Mouse (Mus musculus): Measurements from ENCODE around the gene Vmn1r227. TPM values are rescaled to one million over a fixed set of nuclear protein-coding genes. Genes with fewer than 3 reads are reported as not detected.

Vmn1r227 gene
- total and polyA plus RNA-seq, 3 experiments = not detected

Other genes with a start within 250 kb of the Vmn1r227 start
- gene Vmn2r108, start 248.5 kb upstream of the Vmn1r227 start, total RNA-seq (2012; rRNA removed) = not detected in 2 replicates
- gene Vmn2r108, start 248.5 kb upstream of the Vmn1r227 start, total RNA-seq (2014; rRNA removed) = not detected in 2 replicates
- not detected in 2 replicates for gene Vmn2r108, start 248.5 kb upstream of the Vmn1r227 start, polyA plus RNA-seq (2012; ENCODE audit: insufficient read length, low read depth)
- not detected in 2 replicates for gene Vmn1r225, start 231.7 kb upstream of the Vmn1r227 start, total RNA-seq (2012; rRNA removed)
- gene Vmn1r225, start 231.7 kb upstream of the Vmn1r227 start, total RNA-seq (2014; rRNA removed) = not detected in 2 replicates
- not detected in 2 replicates for gene Vmn1r225, start 231.7 kb upstream of the Vmn1r227 start, polyA plus RNA-seq (2012; ENCODE audit: insufficient read length, low read depth)
- gene Vmn2r109, start 165.1 kb upstream of the Vmn1r227 start, total RNA-seq (2012; rRNA removed) = not detected in 2 replicates
- gene Vmn2r109, start 165.1 kb upstream of the Vmn1r227 start, total RNA-seq (2014; rRNA removed) = not detected in 2 replicates
- gene Vmn2r109, start 165.1 kb upstream of the Vmn1r227 start, polyA plus RNA-seq (2012; ENCODE audit: insufficient read length, low read depth) = not detected in 2 replicates
- gene Vmn2r110, start 133.4 kb upstream of the Vmn1r227 start, total RNA-seq (2012; rRNA removed) = not detected in 2 replicates
- gene Vmn2r110, start 133.4 kb upstream of the Vmn1r227 start, total RNA-seq (2014; rRNA removed) = not detected in 2 replicates
- not detected in 2 replicates for gene Vmn2r110, start 133.4 kb upstream of the Vmn1r227 start, polyA plus RNA-seq (2012; ENCODE audit: insufficient read length, low read depth)
- not detected in 2 replicates for gene Fpr-rs3, start 105.0 kb upstream of the Vmn1r227 start, total RNA-seq (2012; rRNA removed)
- gene Fpr-rs3, start 105.0 kb upstream of the Vmn1r227 start, total RNA-seq (2014; rRNA removed) = not detected in 2 replicates
- not detected in 2 replicates for gene Fpr-rs3, start 105.0 kb upstream of the Vmn1r227 start, polyA plus RNA-seq (2012; ENCODE audit: insufficient read length, low read depth)
- gene Vmn1r226, start 47.0 kb upstream of the Vmn1r227 start, total RNA-seq (2012; rRNA removed) = not detected in 2 replicates
- gene Vmn1r226, start 47.0 kb upstream of the Vmn1r227 start, total RNA-seq (2014; rRNA removed) = not detected in 2 replicates
- not detected in 2 replicates for gene Vmn1r226, start 47.0 kb upstream of the Vmn1r227 start, polyA plus RNA-seq (2012; ENCODE audit: insufficient read length, low read depth)
- gene Vmn1r228, start 56.3 kb downstream of the Vmn1r227 start, total RNA-seq (2012; rRNA removed) = not detected in 2 replicates
- not detected in 2 replicates for gene Vmn1r228, start 56.3 kb downstream of the Vmn1r227 start, total RNA-seq (2014; rRNA removed)
- not detected in 2 replicates for gene Vmn1r228, start 56.3 kb downstream of the Vmn1r227 start, polyA plus RNA-seq (2012; ENCODE audit: insufficient read length, low read depth)
- gene Vmn1r229, start 81.7 kb downstream of the Vmn1r227 start, total RNA-seq (2012; rRNA removed) = not detected in 2 replicates
- gene Vmn1r229, start 81.7 kb downstream of the Vmn1r227 start, total RNA-seq (2014; rRNA removed) = not detected in 2 replicates
- 0.03 TPM in 1 of 2 replicates, not detected in the other for gene Vmn1r229, start 81.7 kb downstream of the Vmn1r227 start, polyA plus RNA-seq (2012; ENCODE audit: insufficient read length, low read depth)
- gene Vmn1r230, start 110.6 kb downstream of the Vmn1r227 start, total RNA-seq (2012; rRNA removed) = not detected in 2 replicates
- not detected in 2 replicates for gene Vmn1r230, start 110.6 kb downstream of the Vmn1r227 start, total RNA-seq (2014; rRNA removed)
- not detected in 2 replicates for gene Vmn1r230, start 110.6 kb downstream of the Vmn1r227 start, polyA plus RNA-seq (2012; ENCODE audit: insufficient read length, low read depth)
- not detected in 2 replicates for gene Vmn1r231, start 175.2 kb downstream of the Vmn1r227 start, total RNA-seq (2012; rRNA removed)
- gene Vmn1r231, start 175.2 kb downstream of the Vmn1r227 start, total RNA-seq (2014; rRNA removed) = not detected in 2 replicates
- gene Vmn1r231, start 175.2 kb downstream of the Vmn1r227 start, polyA plus RNA-seq (2012; ENCODE audit: insufficient read length, low read depth) = not detected in 2 replicates
- gene Vmn1r232, start 189.9 kb downstream of the Vmn1r227 start, total RNA-seq (2012; rRNA removed) = not detected in 2 replicates
- not detected in 2 replicates for gene Vmn1r232, start 189.9 kb downstream of the Vmn1r227 start, total RNA-seq (2014; rRNA removed)
- gene Vmn1r232, start 189.9 kb downstream of the Vmn1r227 start, polyA plus RNA-seq (2012; ENCODE audit: insufficient read length, low read depth) = not detected in 2 replicates
- 182 and 210 TPM in 2 replicates for gene Ppp2r1a, start 215.5 kb downstream of the Vmn1r227 start, total RNA-seq (2012; rRNA removed)
- gene Ppp2r1a, start 215.5 kb downstream of the Vmn1r227 start, total RNA-seq (2014; rRNA removed) = 154 and 164 TPM in 2 replicates
- gene Ppp2r1a, start 215.5 kb downstream of the Vmn1r227 start, polyA plus RNA-seq (2012; ENCODE audit: insufficient read length, low read depth) = 258 and 264 TPM in 2 replicates